Mouse (Mus musculus) MEL (cell line): ENCODE measurements around the gene Fam133b. TPM values are rescaled to one million over a fixed set of nuclear protein-coding genes. Genes with fewer than 3 reads are reported as not detected.

Experiments
- DNase-seq: peaks from one replicate; pipeline ENCODE4 v3.0.0; 2011; ENCODE audit warnings: low read depth, low spot score
- H3K27ac ChIP-seq: 2 replicates; pipeline ENCODE4 v1.5.1; 2012; ENCODE audit warnings: low read depth, mild to moderate bottlenecking, control low read depth, low read length, moderate library complexity; ENCODE audit not compliant: control insufficient read depth
- H3K27me3 ChIP-seq, 2 experiments: fragments of 150-350 bp in 1 of 2; sonication (generic) in 1 of 2; 2 replicates each; pipeline ENCODE4 v1.6.1; 2012; ENCODE audit warnings: low read length in 2 of 2, mild to moderate bottlenecking in 2 of 2, improper control_type of control experiment in 1 of 2, moderate library complexity in 1 of 2; ENCODE audit not compliant: insufficient read depth in 2 of 2, control insufficient read depth in 1 of 2
- H3K36me3 ChIP-seq, 2 experiments: 2 replicates each; pipeline ENCODE4 v1.6.1; 2012 to 2014; ENCODE audit warnings: low read length in 2 of 2, improper control_type of control experiment in 1 of 2, inconsistent platforms in 1 of 2, mild to moderate bottlenecking in 1 of 2; ENCODE audit not compliant: insufficient read depth in 2 of 2, control insufficient read depth in 1 of 2
- H3K4me1 ChIP-seq, 2 experiments: fragments of 150-350 bp in 1 of 2; sonication (generic) in 1 of 2; 2 replicates each; pipeline ENCODE4 v1.6.1; 2012; ENCODE audit warnings: low read length in 2 of 2, improper control_type of control experiment in 1 of 2, mild to moderate bottlenecking in 1 of 2; ENCODE audit not compliant: insufficient read depth in 2 of 2, control insufficient read depth in 1 of 2
- H3K4me3 ChIP-seq, 2 experiments: fragments of 150-350 bp in 1 of 2; sonication (generic) in 1 of 2; 2 replicates each; pipeline ENCODE4 v1.5.1; 2012; ENCODE audit warnings: low read depth in 2 of 2, low read length in 2 of 2, mild to moderate bottlenecking in 2 of 2, moderate library complexity in 2 of 2, control low read depth in 1 of 2, improper control_type of control experiment in 1 of 2; ENCODE audit not compliant: control insufficient read depth in 1 of 2, insufficient read depth in 1 of 2
- H3K79me2 ChIP-seq: 2 replicates; pipeline ENCODE4 v1.6.1; 2012; ENCODE audit warnings: mild to moderate bottlenecking, low read length, moderate library complexity; ENCODE audit not compliant: control insufficient read depth, poor library complexity, insufficient read depth
- H3K9ac ChIP-seq: 2 replicates; pipeline ENCODE4 v1.6.1; 2012; ENCODE audit warnings: low read depth, mild to moderate bottlenecking, control low read depth, low read length, moderate library complexity; ENCODE audit not compliant: control insufficient read depth, poor library complexity, severe bottlenecking
- H3K9me3 ChIP-seq: fragments of 150-350 bp; sonication (generic); replicated peaks from 2 replicates; pipeline ENCODE4 v1.6.1; 2012; ENCODE audit warnings: mild to moderate bottlenecking, low read length, improper control_type of control experiment, moderate library complexity; ENCODE audit not compliant: insufficient read depth
- BHLHE40 ChIP-seq: IDR thresholded peaks from 2 replicates; pipeline ENCODE4 v1.6.1; 2012; ENCODE audit warnings: low read depth, mild to moderate bottlenecking, inconsistent platforms, low read length, improper control_type of control experiment, borderline replicate concordance
- CHD2 ChIP-seq: IDR thresholded peaks from 2 replicates; pipeline ENCODE4 v1.6.1; 2011; ENCODE audit warnings: low read length, improper control_type of control experiment
- CTCF ChIP-seq, 3 experiments: IDR thresholded peaks in 2 of 3; conservative IDR thresholded peaks in 1 of 3; 2 replicates each; pipeline ENCODE4 v1.5.1; 2011 to 2012; ENCODE audit warnings: low read length in 3 of 3, low read depth in 2 of 3, mild to moderate bottlenecking in 2 of 3, improper control_type of control experiment in 1 of 3, inconsistent platforms in 1 of 3, mixed read lengths in 1 of 3, moderate library complexity in 1 of 3; ENCODE audit not compliant: control insufficient read depth in 1 of 3, insufficient read depth in 1 of 3, poor library complexity in 1 of 3, severe bottlenecking in 1 of 3
- E2F4 ChIP-seq: IDR thresholded peaks from 2 replicates; pipeline ENCODE4 v1.6.1; 2011; ENCODE audit warnings: low read depth, low read length, improper control_type of control experiment, borderline replicate concordance
- ELF1 ChIP-seq: IDR thresholded peaks from 2 replicates; pipeline ENCODE4 v1.6.1; 2014; ENCODE audit warnings: low read depth, mild to moderate bottlenecking, inconsistent platforms, low read length, improper control_type of control experiment, moderate library complexity
- EP300 ChIP-seq, 2 experiments: IDR thresholded peaks; 2 replicates each; pipeline ENCODE4 v1.6.1; 2011; ENCODE audit warnings: improper control_type of control experiment in 2 of 2, low read length in 2 of 2, low read depth in 1 of 2, mild to moderate bottlenecking in 1 of 2
- GATA1 ChIP-seq: IDR thresholded peaks from 2 replicates; pipeline ENCODE4 v1.6.1; 2011; ENCODE audit warnings: low read depth, low read length, improper control_type of control experiment
- MAX ChIP-seq: IDR thresholded peaks from 2 replicates; pipeline ENCODE4 v1.6.1; 2011; ENCODE audit warnings: low read length, improper control_type of control experiment
- MXI1 ChIP-seq: IDR thresholded peaks from 2 replicates; pipeline ENCODE4 v1.6.1; 2011; ENCODE audit warnings: mild to moderate bottlenecking, low read depth, low read length, improper control_type of control experiment
- NELFE ChIP-seq: IDR thresholded peaks from 2 replicates; pipeline ENCODE4 v1.6.1; 2011; ENCODE audit warnings: low read depth, low read length, improper control_type of control experiment
- RAD21 ChIP-seq: IDR thresholded peaks from 2 replicates; pipeline ENCODE4 v1.6.1; 2011; ENCODE audit warnings: mild to moderate bottlenecking, low read depth, low read length, improper control_type of control experiment
- RCOR1 ChIP-seq: IDR thresholded peaks from 2 replicates; pipeline ENCODE4 v1.6.1; 2012; ENCODE audit warnings: low read depth, mild to moderate bottlenecking, inconsistent platforms, low read length, improper control_type of control experiment
- SMC3 ChIP-seq: IDR thresholded peaks from 2 replicates; pipeline ENCODE4 v1.6.1; 2011; ENCODE audit warnings: low read depth, low read length, improper control_type of control experiment
- TBP ChIP-seq: IDR thresholded peaks from 2 replicates; pipeline ENCODE4 v1.8.0; 2011; ENCODE audit warnings: low read depth, low read length, improper control_type of control experiment
- TCF12 ChIP-seq: IDR thresholded peaks from 2 replicates; pipeline ENCODE4 v1.6.1; 2014; ENCODE audit warnings: low read depth, mild to moderate bottlenecking, inconsistent platforms, low read length, improper control_type of control experiment, moderate library complexity
- USF1 ChIP-seq: IDR thresholded peaks from 2 replicates; pipeline ENCODE4 v1.6.1; 2014; ENCODE audit warnings: low read depth, mild to moderate bottlenecking, inconsistent platforms, low read length, improper control_type of control experiment, moderate library complexity
- USF2 ChIP-seq, 2 experiments: IDR thresholded peaks; 2 replicates each; pipeline ENCODE4 v1.6.1; 2011 to 2012; ENCODE audit warnings: improper control_type of control experiment in 2 of 2, low read length in 2 of 2, borderline replicate concordance in 1 of 2, inconsistent platforms in 1 of 2, low read depth in 1 of 2, mild to moderate bottlenecking in 1 of 2; ENCODE audit not compliant: insufficient read depth in 1 of 2
- ZNF384 ChIP-seq: IDR thresholded peaks from 2 replicates; pipeline ENCODE4 v1.6.1; 2012; ENCODE audit warnings: low read depth, mild to moderate bottlenecking, inconsistent platforms, low read length, improper control_type of control experiment
- polyA plus RNA-seq, 2 experiments: library from polyadenylated mRNA; stranded (reverse) in 1 of 2; unstranded in 1 of 2; fragments of >175 nt in 1 of 2; fragments of >200 nt in 1 of 2; gene quantifications; 2 replicates each; pipeline versions ENCODE4 v1.2.1 to v1.2.4; 2012; ENCODE audit warnings: low replicate concordance in 2 of 2, low read depth in 1 of 2; ENCODE audit not compliant: insufficient read length in 2 of 2, insufficient read depth in 1 of 2, missing spikeins in 1 of 2
- total RNA-seq: library from RNA; depleted of rRNA; stranded (reverse); fragments of 300-350 nt; gene quantifications from 2 replicates; pipeline ENCODE4 v1.2.3, GENCODE M21; 2012

Fam133b gene
- total and polyA plus RNA-seq, 3 experiments, result 39.4 to 56.0 TPM; not detected in 1

DNA sequence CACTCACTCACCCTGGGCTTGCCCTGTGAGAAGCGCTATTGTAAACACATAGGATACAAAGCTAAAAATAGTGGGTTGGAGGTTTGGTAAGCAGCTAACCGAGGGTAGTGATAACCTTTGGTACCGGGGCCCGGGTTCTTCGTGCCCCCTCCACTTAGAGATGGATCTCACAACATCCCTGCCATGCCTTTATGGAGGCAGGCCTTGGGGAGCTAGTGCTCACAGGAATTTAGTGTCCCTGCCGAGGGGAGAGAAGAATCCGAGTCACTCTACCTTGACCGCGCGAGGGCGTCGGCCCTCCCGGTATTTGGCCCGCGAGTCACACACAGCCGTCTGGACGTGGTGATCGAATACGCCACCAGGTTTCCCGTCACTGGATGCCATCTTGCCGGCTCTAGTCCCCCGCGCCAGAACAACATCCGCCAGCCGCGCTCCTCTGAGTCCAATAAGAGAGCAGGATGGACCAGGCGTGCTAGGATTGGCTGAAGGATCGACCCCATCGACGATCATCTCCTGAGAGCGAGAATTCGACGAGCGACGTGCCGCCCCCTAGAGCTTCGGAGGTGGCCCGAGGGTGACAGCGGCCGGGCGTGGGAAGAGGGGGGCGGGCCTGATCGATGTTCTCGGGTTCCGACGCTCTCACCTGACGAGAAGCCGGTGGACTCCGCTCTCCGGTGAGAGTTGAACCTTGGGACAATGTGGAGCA lies 52.2 kb downstream of the Fam133b start, which contains the start of gene Pex1 (continued):
- TF ChIP-seq ZNF384 (no peak), BHLHE40 (no peak), CTCF (IDR thresholded peaks at IDR 0.05 in 2 of 3, conservative IDR thresholded peaks at IDR 0.05 in 1 of 3; ENCODE audit: control insufficient read depth in 1 of 3, insufficient read depth in 1 of 3, low read depth in 2 of 3, low read length in 3 of 3, poor library complexity in 1 of 3, severe bottlenecking in 1 of 3) (peak in 2 of 3 experiments; percentile 67 to 70; a peak in 4 of 6 replicates), E2F4 (0 out of 2 replicates have a peak, but pooled peaks have one; percentile 1), SMC3 (0 out of 2 replicates have a peak, but pooled peaks have one; percentile 15), NELFE (peak; percentile 51), MAX (peak; percentile 67), RAD21 (no peak), ELF1 (peak; percentile 64), GATA1 (no peak), TBP (no peak; the same call in 1 of the 2 replicates)

DNA sequence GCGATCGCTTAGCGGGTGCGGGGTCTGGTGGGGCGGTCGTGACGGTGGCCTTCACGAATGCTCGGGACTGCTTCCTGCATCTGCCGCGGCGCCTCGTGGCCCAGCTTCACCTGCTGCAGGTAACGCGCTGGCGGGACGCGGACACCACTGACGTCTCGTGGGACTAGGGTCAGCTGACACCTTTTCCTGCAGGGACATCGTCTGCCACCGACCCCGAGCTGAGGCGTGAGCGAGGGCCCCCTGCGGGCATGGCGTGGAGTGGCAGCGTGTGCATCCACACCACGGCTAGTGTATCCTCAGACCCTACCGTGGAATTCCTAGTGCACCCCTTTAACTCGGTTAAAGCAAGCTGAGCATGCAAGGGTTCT lies 52.8 kb downstream of the Fam133b start, which contains the start of gene Rbm48:
Gene Rbm48, minus strand, starts transcription at position 187 of the 368 bp plus-strand sequence.
- peak; percentile 58 for TF ChIP-seq SMC3
- TF ChIP-seq RAD21, result peak; percentile 45
- no peak for TF ChIP-seq CHD2
- peak; percentile 84 for TF ChIP-seq USF1
- TF ChIP-seq CTCF (IDR thresholded peaks at IDR 0.05 in 2 of 3, conservative IDR thresholded peaks at IDR 0.05 in 1 of 3; ENCODE audit: control insufficient read depth in 1 of 3, insufficient read depth in 1 of 3, low read depth in 2 of 3, low read length in 3 of 3, poor library complexity in 1 of 3, severe bottlenecking in 1 of 3), result peak; percentile 58 to 74 (median 67)
- no peak for TF ChIP-seq TBP
- TF ChIP-seq USF2 (IDR thresholded peaks at IDR 0.05; ENCODE audit: borderline replicate concordance in 1 of 2, insufficient read depth in 1 of 2, low read depth in 1 of 2, low read length in 2 of 2), result 0 out of 4 replicates have a peak, but pooled peaks of 1 of the 2 experiments have one; percentile 46
- TF ChIP-seq MAX, result peak; percentile 3; the same call in 1 of the 2 replicates
- Histone ChIP-seq H3K4me1 (peaks cover 2 to 4% of the 10 kb centered on the region in 2 experiments; a peak in 2 of 4 replicates), H3K79me2 (peaks cover 14% of the 10 kb centered on the region), H3K9ac (peak within 1 kb of the TSS; percentile 83), H3K27ac (peak within 1 kb of the TSS; percentile 32; the same call in 1 of the 2 replicates), H3K27me3 (no peaks in the 10 kb centered on the region), H3K36me3 (peaks cover 3 to 7% of the 10 kb centered on the region in 2 experiments; a peak in 2 of 4 replicates), H3K4me3 (peak within 1 kb of the TSS; percentile 91), H3K9me3 (no peaks in the 10 kb centered on the region)
- peak; percentile 79 for DNase-seq

DNA sequence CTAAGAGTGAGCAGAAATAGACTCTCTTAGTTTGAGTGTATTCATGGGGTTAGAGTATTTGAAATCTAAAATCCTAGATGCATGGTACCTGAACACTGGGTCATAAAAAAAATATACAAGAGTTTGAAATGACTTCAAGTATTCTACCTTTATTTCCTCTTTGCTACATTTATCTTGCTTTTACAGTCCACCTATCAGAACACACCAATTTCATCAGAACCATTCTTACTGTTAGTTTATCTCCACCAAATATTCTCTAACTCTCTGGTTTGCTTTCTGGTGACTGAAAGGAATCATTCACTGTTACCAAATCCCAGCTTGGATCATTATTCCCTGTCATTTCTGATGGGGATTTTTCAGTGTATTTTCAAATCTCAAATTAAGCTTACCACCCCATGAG lies 53.5 kb downstream of the Fam133b start:
- H3K4me3 ChIP-seq, result peak overlapping the region; percentile 84 to 91
- TF ChIP-seq RCOR1 (peak; percentile 43; the same call in 1 of the 2 replicates), MXI1 (no peak), TCF12 (peak; percentile 46; the same call in 1 of the 2 replicates), GATA1 (peak; percentile 52; the same call in 1 of the 2 replicates), CHD2 (no peak), RAD21 (no peak), EP300 (IDR thresholded peaks at IDR 0.05; ENCODE audit: low read depth in 1 of 2, low read length in 2 of 2) (peak; percentile 52 to 65; a peak in 3 of 4 replicates), ZNF384 (no peak)
- TF ChIP-seq, all 39 proteins: peak for 4

More for the DNA sequence above, 53.5 kb downstream of the Fam133b start:
- Histone ChIP-seq H3K27ac (no peak overlapping the region), H3K27me3 (no peaks in the 10 kb centered on the region), H3K36me3 (peaks cover 3 to 7% of the 10 kb centered on the region in 2 experiments; a peak in 2 of 4 replicates), H3K4me1 (peaks cover 2 to 4% of the 10 kb centered on the region in 2 experiments; a peak in 2 of 4 replicates), H3K79me2 (peaks cover 14% of the 10 kb centered on the region), H3K9ac (peak overlapping the region; percentile 72; the same call in 1 of the 2 replicates), H3K9me3 (no peaks in the 10 kb centered on the region)
- DNase-seq, result peak; percentile 35
